Mouse (Mus musculus) limb, embryonic 14.5 days (tissue): ENCODE data around the gene Larp1. TPM values are rescaled to one million over a fixed set of nuclear protein-coding genes. Genes with fewer than 3 reads are reported as not detected.

Experiments used
- ATAC-seq: fragments of 200-750 bp; cut with Nextera tagmentation; 2 replicates; pipeline ENCODE4 v1.8.0; 2017; ENCODE audit warnings: low read depth, moderate number of reproducible peaks, moderate TSS enrichment; ENCODE audit not compliant: low FRiP score
- DNase-seq: peaks from one replicate; pipeline ENCODE4 v3.0.0-alpha.2; 2015; ENCODE audit warnings: low spot score
- H3K27ac ChIP-seq: fragments of 300-500 bp; sonication (generic); replicated peaks from 2 replicates; pipeline ENCODE4 v1.5.1; 2014; ENCODE audit warnings: low read depth, mild to moderate bottlenecking, low read length, moderate library complexity, mixed read lengths
- H3K27me3 ChIP-seq: fragments of 300-500 bp; sonication (generic); 2 replicates; pipeline ENCODE4 v1.6.1; 2014; ENCODE audit warnings: low read length, mixed read lengths; ENCODE audit not compliant: control insufficient read depth, insufficient read depth
- H3K36me3 ChIP-seq: fragments of 300-500 bp; sonication (generic); 2 replicates; pipeline ENCODE4 v1.6.1; 2014; ENCODE audit warnings: mild to moderate bottlenecking, low read length, moderate library complexity, mixed read lengths; ENCODE audit not compliant: control insufficient read depth, insufficient read depth
- H3K4me1 ChIP-seq: fragments of 300-500 bp; sonication (generic); 2 replicates; pipeline ENCODE4 v1.6.1; 2014; ENCODE audit warnings: antibody characterized with exemption, low read length, mixed read lengths; ENCODE audit not compliant: control insufficient read depth, insufficient read depth
- H3K4me2 ChIP-seq: fragments of 300-500 bp; sonication (generic); replicated peaks from 2 replicates; pipeline ENCODE4 v1.6.1; 2014; ENCODE audit warnings: low read depth, mild to moderate bottlenecking, low read length, moderate library complexity; ENCODE audit not compliant: severe bottlenecking
- H3K4me3 ChIP-seq: fragments of 300-500 bp; sonication (generic); replicated peaks from 2 replicates; pipeline ENCODE4 v1.5.1; 2014; ENCODE audit warnings: low read length
- H3K9ac ChIP-seq: fragments of 300-500 bp; sonication (generic); 2 replicates; pipeline ENCODE4 v1.6.1; 2014; ENCODE audit warnings: mild to moderate bottlenecking, low read depth, low read length, moderate library complexity; ENCODE audit not compliant: severe bottlenecking
- H3K9me3 ChIP-seq: fragments of 300-500 bp; sonication (generic); 2 replicates; pipeline ENCODE4 v1.6.1; 2016; ENCODE audit warnings: low read length; ENCODE audit not compliant: control insufficient read depth
- POLR2A ChIP-seq: fragments of 200-500 bp; IDR thresholded peaks from 2 replicates; pipeline ENCODE4 v1.8.0; 2012; ENCODE audit warnings: inconsistent platforms, mild to moderate bottlenecking, moderate library complexity, borderline replicate concordance; ENCODE audit not compliant: insufficient read depth, insufficient read length; ENCODE audit errors: extremely low read depth
- WGBS: fragments of 180-500 bp; shearing (Covaris S2); extraction: QIAGEN DNeasy Blood & Tissue Kit; methylation state at CpG from one replicate; pipeline ENCODE4 v1.1.7; 2014; 5-methylcytosine and 5-hydroxymethylcytosine counted together
- polyA plus RNA-seq, 2 experiments: library from polyadenylated mRNA; depleted of rRNA in 1 of 2; stranded (reverse) in 1 of 2; unstranded in 1 of 2; fragments of >200 nt; fragmentation: Nextera tagmentation in 1 of 2; extraction: Ambion mirVana in 1 of 2; gene quantifications; 2 replicates each; pipeline versions ENCODE4 v1.2.1 to v1.2.3; 2012 to 2014

The Larp1 gene
- polyA plus RNA-seq, 2 experiments, result 24.7 to 46.4 TPM

DNA sequence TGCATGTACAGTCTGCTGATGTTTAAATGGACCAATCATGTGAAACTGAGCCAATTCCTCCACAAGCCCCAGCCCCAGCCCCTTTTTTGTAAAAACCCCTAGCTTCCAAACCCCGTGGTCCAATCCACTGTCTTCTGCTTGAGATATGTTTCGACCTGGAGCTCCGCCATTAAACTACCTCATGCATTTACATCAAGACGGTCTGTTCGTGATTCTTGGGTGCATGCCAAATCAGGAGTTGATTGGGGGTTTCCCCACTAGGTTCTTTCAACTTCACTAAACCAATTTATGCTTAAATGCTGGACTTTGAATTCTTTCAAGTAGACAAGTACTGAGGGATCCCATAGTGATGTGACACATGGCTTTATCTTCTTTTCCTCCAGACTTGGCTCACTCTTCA, 40.6 kb upstream of the Larp1 start:
- Histone ChIP-seq H3K9ac (no peak overlapping the region), H3K4me2 (no peak overlapping the region), H3K4me3 (no peak overlapping the region), H3K27ac (no peak overlapping the region), H3K27me3 (no peaks in the 10 kb centered on the region), H3K4me1 (peaks cover 6% of the 10 kb centered on the region; the same call in 1 of the 2 replicates), H3K36me3 (no peaks in the 10 kb centered on the region), H3K9me3 (no peaks in the 10 kb centered on the region)
- TF ChIP-seq POLR2A, result no peak
- no peak for ATAC-seq
- WGBS, result 74% methylated on average over 5 of the region's 5 CpGs
- no peak for DNase-seq

DNA sequence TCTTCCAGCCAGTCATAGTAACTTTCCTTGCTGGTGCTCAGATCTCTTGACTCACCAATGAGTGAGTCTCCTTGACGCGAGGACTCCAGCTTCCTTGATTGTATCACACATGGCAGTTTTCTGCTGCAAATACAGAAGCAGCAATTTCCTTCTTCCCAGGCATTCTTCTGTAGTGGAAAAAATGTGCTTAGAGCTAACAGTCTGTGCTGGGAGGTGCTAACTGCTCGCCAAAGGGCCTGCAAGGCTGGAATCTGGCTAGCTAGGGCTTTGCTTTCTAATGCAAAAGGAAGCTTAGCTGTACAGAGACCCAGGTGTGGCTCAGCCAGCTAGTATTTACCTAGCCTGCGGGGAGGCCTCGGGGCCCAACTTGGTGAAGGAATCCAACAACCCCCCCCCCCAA, 38.3 kb upstream of the Larp1 start:
- ATAC-seq, result no peak
- H3K9ac ChIP-seq, result no peak overlapping the region

DNA sequence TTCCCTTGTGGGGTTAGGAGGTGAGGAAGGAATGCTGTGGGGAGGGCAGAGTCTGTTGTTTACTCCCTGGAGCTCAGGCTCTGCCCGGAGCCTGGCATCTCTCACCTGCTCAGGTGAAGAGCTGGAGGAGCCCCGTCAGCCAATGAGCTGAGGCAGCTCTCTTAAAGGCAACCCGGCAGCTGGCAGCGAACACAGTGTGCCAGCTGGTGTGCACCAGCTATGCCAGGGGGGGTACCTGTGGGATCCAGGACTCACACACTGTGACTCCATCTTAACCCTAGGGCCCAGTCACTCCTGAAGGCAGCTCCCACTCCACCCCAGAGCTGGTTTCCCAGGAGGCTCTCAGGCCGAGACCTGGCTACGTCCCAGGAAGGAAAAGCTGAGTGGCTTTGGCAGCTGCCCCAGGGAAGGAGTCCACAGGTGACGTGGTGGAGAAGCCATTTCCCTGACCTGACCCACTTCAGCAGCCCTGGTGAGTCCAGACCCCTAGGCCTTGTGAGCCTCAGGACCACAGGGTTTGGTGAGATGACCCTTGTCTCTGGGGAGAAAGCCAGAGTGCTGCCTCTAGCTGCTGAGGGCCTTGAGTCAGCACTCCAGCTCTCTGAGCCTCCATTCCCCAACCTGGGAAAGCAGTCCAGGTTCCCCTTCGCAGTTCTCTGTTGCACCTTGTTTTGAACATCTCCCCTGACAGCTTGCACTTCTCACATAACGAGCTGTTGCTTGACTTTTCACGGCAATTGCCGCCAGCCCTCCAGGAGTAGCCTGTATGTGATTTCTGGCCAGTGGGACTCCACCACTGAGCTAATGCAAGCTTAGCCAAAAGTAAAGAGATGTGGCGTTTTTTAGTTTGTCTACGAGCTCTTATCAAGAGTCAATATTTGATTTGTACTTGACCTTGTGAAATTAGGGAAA, 35.6 kb upstream of the Larp1 start:
- no peaks in the 10 kb centered on the region for H3K9me3 ChIP-seq
- H3K9ac ChIP-seq, result no peak overlapping the region
- 59% methylated on average over 13 of the region's 13 CpGs for WGBS
- H3K4me3 ChIP-seq, result no peak overlapping the region
- ATAC-seq (no peak), DNase-seq (no peak)
- no peaks in the 10 kb centered on the region for H3K27me3 ChIP-seq
- no peak for TF ChIP-seq POLR2A
- no peak overlapping the region for H3K27ac ChIP-seq
- no peaks in the 10 kb centered on the region for H3K36me3 ChIP-seq
- H3K4me2 ChIP-seq, result no peak overlapping the region
- peaks cover 6% of the 10 kb centered on the region; the same call in 1 of the 2 replicates for H3K4me1 ChIP-seq

More for the DNA sequence above, 38.3 kb upstream of the Larp1 start:
- Histone ChIP-seq H3K4me1 (peaks cover 6% of the 10 kb centered on the region; the same call in 1 of the 2 replicates), H3K27ac (no peak overlapping the region), H3K4me3 (no peak overlapping the region), H3K27me3 (no peaks in the 10 kb centered on the region), H3K36me3 (no peaks in the 10 kb centered on the region), H3K4me2 (no peak overlapping the region), H3K9me3 (no peaks in the 10 kb centered on the region)
- no peak for TF ChIP-seq POLR2A
- no peak for DNase-seq
- WGBS, result 18% methylated on average over 5 of the region's 5 CpGs

DNA sequence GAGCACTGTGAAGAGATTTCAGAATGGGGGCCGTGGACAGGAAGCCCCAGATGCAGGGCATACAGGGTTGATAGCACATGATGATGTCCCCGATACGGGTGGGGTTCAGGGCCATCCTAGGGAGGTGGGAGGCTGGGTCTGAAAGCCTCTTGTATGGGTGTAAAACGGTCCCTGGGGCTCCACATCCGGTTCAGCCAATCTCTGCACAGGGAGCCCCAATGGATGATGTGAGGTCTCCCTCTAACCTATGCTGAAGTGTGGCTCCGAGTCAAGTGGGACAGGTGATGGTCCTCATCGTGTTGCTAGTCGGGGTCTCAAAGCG, 35.0 kb upstream of the Larp1 start:
- Histone ChIP-seq H3K36me3 (no peaks in the 10 kb centered on the region), H3K4me2 (no peak overlapping the region), H3K4me1 (peaks cover 6% of the 10 kb centered on the region; the same call in 1 of the 2 replicates), H3K9ac (no peak overlapping the region), H3K27ac (no peak overlapping the region), H3K4me3 (no peak overlapping the region), H3K27me3 (no peaks in the 10 kb centered on the region), H3K9me3 (no peaks in the 10 kb centered on the region)
- no peak for ATAC-seq
- no peak for TF ChIP-seq POLR2A
- no peak for DNase-seq
- 64% methylated on average over 9 of the region's 9 CpGs for WGBS

DNA sequence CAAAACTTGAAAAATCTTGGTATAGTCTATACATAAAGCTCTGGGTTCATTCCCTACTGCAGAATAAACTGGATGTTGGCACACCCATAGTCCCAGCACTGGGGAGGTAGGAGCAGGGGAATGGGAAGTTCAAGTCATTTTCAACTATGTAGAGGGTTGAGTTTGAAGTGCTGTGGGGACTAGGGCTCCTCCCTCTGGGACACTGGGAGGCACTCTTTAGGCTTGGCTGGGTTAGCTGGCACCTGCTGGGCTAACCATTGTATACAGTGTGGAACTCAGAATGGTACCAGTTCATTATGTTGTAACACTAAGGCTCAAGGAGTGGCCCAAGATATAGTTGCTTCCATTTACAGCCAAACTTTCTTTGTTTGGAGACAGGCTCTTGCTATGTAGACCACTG, 33.0 kb upstream of the Larp1 start:
- no peaks in the 10 kb centered on the region for H3K27me3 ChIP-seq
- peaks cover 1% of the 10 kb centered on the region; the same call in 1 of the 2 replicates for H3K4me1 ChIP-seq
- H3K9me3 ChIP-seq, result no peaks in the 10 kb centered on the region
- no peaks in the 10 kb centered on the region for H3K36me3 ChIP-seq
- no peak overlapping the region for H3K4me2 ChIP-seq
- H3K9ac ChIP-seq, result no peak overlapping the region
- no peak for ATAC-seq
- H3K27ac ChIP-seq, result no peak overlapping the region
- DNase-seq, result no peak
- TF ChIP-seq POLR2A, result no peak
- H3K4me3 ChIP-seq, result no peak overlapping the region
